In the genomic region with DNA sequence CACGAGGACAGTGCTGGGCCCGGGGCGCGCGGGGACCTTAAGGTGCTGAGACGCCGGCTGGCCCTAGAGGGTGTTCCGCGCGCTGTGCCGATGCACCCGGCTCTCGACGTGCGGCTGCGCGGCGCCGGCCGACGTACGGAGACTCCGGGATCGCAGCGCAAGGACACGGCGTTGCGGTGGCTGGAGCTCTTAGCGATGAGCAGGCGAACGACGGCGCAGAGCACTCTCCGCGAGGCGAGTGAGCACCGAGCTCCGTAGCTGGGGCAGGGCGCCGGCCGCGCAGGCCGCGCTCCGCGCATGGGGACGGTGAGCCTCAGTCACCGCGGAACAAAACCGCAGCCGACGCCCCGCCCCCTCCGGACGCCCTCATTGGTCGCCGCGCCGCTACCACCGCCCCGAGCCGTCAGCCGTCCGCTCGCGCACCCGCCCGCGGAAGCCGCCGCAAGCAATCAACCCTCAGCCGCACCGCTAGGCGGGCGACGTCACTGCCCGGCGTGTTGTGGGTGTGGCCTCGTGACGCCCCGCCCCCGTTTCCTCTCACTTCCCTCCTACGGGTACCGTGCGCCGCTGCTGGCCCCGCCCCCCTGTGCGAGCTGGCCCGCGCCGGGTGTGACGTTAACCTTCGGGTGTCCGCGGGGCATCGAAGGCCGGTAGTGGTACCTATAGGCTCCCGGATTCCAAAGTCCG, we compare ENCODE assay signal across 8 mouse cellular contexts. TPM values are rescaled to one million over a fixed set of nuclear protein-coding genes. Genes with fewer than 3 reads are reported as not detected.
DNase-seq lines count a peak whose midpoint lies in the region; ATAC-seq and TF ChIP-seq lines count a peak whose summit lies in the region.

Fam53a (minus strand) TSS at position 335 of the 687 bp plus-strand sequence.
Gm9903 (plus strand) TSS at position 625 of the 687 bp plus-strand sequence.

- no peak for TF ChIP-seq CTCF in C2C12 (IDR thresholded peaks at IDR 0.05; ENCODE audit: control insufficient read depth, insufficient read depth, insufficient read length)
- no peak for TF ChIP-seq CTCF in embryonic fibroblast, embryonic 13.5 days (IDR thresholded peaks at IDR 0.05; ENCODE audit: borderline replicate concordance, insufficient read depth, low read length)

- WGBS in heart, embryonic 10.5 days, result under 1% methylated on average over 99 of the region's 99 CpGs
- under 1% methylated on average over 99 of the region's 99 CpGs for WGBS in kidney, embryonic 15.5 days

- peak within 1 kb of the TSS; percentile 80 for H3K27ac ChIP-seq in embryonic fibroblast, embryonic 13.5 days (ENCODE audit: insufficient read depth, low read length)
- H3K27ac ChIP-seq in heart, embryonic 10.5 days, result peak within 1 kb of the TSS; percentile 95
- H3K27ac ChIP-seq in kidney, embryonic 15.5 days, result peak within 1 kb of the TSS; percentile 94

- peak within 1 kb of the TSS; percentile 98 for H3ac ChIP-seq in C2C12 (ENCODE audit: control insufficient read depth, insufficient read length, low read depth)

- peaks cover 32% of the 10 kb centered on the region for H3K79me3 ChIP-seq in C2C12 (ENCODE audit: low read depth)

- H3K4me2 ChIP-seq in kidney, embryonic 15.5 days, result peak within 1 kb of the TSS; percentile 82

- ATAC-seq in kidney, embryonic 15.5 days (replicated peaks; ENCODE audit: low FRiP score), result peak; percentile 96

- H3K79me2 ChIP-seq in C2C12 (ENCODE audit: control insufficient read depth, insufficient read depth), result peaks cover 45% of the 10 kb centered on the region

- peak; percentile 99 for TF ChIP-seq POLR2A in embryonic fibroblast, embryonic 13.5 days (IDR thresholded peaks at IDR 0.05; ENCODE audit: low read depth, low read length)

- no peaks in the 10 kb centered on the region for H3K9me3 ChIP-seq in heart, embryonic 10.5 days
- H3K9me3 ChIP-seq in kidney, embryonic 15.5 days (replicated peaks), result no peaks in the 10 kb centered on the region

- peak within 1 kb of the TSS; percentile 83 for H3K9ac ChIP-seq in kidney, embryonic 15.5 days

- no peaks in the 10 kb centered on the region for H3K36me3 ChIP-seq in C2C12 (ENCODE audit: control insufficient read depth, insufficient read depth)
- peaks cover 4% of the 10 kb centered on the region for H3K36me3 ChIP-seq in heart, embryonic 10.5 days
- H3K36me3 ChIP-seq in kidney, embryonic 15.5 days, result peaks cover under 1% of the 10 kb centered on the region; the same call in 1 of the 2 replicates

- no peaks in the 10 kb centered on the region for H3K27me3 ChIP-seq in C2C12 (ENCODE audit: control insufficient read depth, insufficient read depth, insufficient read length)
- no peaks in the 10 kb centered on the region for H3K27me3 ChIP-seq in heart, embryonic 10.5 days (ENCODE audit: insufficient read depth, poor library complexity, severe bottlenecking)
- no peaks in the 10 kb centered on the region for H3K27me3 ChIP-seq in kidney, embryonic 15.5 days

- peak; percentile 98 for DNase-seq in brain, adult 2 months (ENCODE audit: low read depth, low spot score)
- peak; percentile 99 for DNase-seq in heart, embryonic 10.5 days (ENCODE audit: low spot score)
- peak; percentile 100 for DNase-seq in liver
- DNase-seq in monocyte, adult 2 months (ENCODE audit: low read depth in 1 of 2, low spot score in 2 of 2), result peak; percentile 98 to 100
- DNase-seq in spleen, postnatal 14 days (ENCODE audit: low spot score in 2 of 2), result peak; percentile 100

- H3K4me1 ChIP-seq in embryonic fibroblast, embryonic 13.5 days (ENCODE audit: control insufficient read depth, insufficient read depth, low read length), result peaks cover 10% of the 10 kb centered on the region; the same call in 1 of the 2 replicates
- peaks cover 17% of the 10 kb centered on the region for H3K4me1 ChIP-seq in heart, embryonic 10.5 days
- peaks cover 17% of the 10 kb centered on the region for H3K4me1 ChIP-seq in kidney, embryonic 15.5 days

- H3K4me3 ChIP-seq in C2C12 (ENCODE audit: insufficient read depth, poor library complexity, severe bottlenecking), result peak within 1 kb of the TSS; percentile 71
- H3K4me3 ChIP-seq in embryonic fibroblast, embryonic 13.5 days (ENCODE audit: insufficient read depth, low read length), result peak within 1 kb of the TSS; percentile 70
- peak within 1 kb of the TSS; percentile 77 for H3K4me3 ChIP-seq in heart, embryonic 10.5 days
- peak within 1 kb of the TSS; percentile 84 for H3K4me3 ChIP-seq in kidney, embryonic 15.5 days (replicated peaks)

TF ChIP-seq in C2C12, 6 proteins besides CTCF, POLR2A, EP300 and RAD21:
- TF ChIP-seq MYOD1 (IDR thresholded peaks at IDR 0.05; ENCODE audit: control insufficient read depth, insufficient read length, low read depth), result no peak
- TF ChIP-seq MYOG (IDR thresholded peaks at IDR 0.05; ENCODE audit: control insufficient read depth, extremely low read depth, insufficient read length), result no peak
- TF ChIP-seq MAX (IDR thresholded peaks at IDR 0.05), result no peak
- no peak for TF ChIP-seq FOSL1 (IDR thresholded peaks at IDR 0.05; ENCODE audit: insufficient read depth, low read length, poor library complexity, severe bottlenecking)
- TF ChIP-seq CEBPB (IDR thresholded peaks at IDR 0.05; ENCODE audit: low read depth), result no peak

RNA-seq across cellular contexts. Expression of gene Fam53a, which starts in this region (rescaled TPM):
- polyA plus RNA-seq in C2C12 (2012; fragmentation: generic; extraction: Trizol), result 31.4 TPM
- polyA plus RNA-seq in embryonic fibroblast, embryonic 13.5 days (2011; ENCODE audit: insufficient read length, low read depth, missing spikeins), result 24.3 and 26.9 TPM in 2 replicates
- polyA plus RNA-seq in heart, embryonic 10.5 days (2016; fragmentation: Nextera tagmentation; extraction: Ambion mirVana), result 65.4 and 67.4 TPM in 2 replicates
- 54.5 and 60.4 TPM in 2 replicates for polyA plus RNA-seq in kidney, embryonic 15.5 days (2015; fragmentation: Nextera tagmentation; extraction: Ambion mirVana)

RNA-seq across cellular contexts. Expression of gene Gm9903, which starts in this region (rescaled TPM):
- polyA plus RNA-seq in C2C12 (2012; fragmentation: generic; extraction: Trizol), result 0.18 TPM
- polyA plus RNA-seq in embryonic fibroblast, embryonic 13.5 days (2011; ENCODE audit: insufficient read length, low read depth, missing spikeins), result 1.3 and 1.4 TPM in 2 replicates
- 0.79 and 1.2 TPM in 2 replicates for polyA plus RNA-seq in heart, embryonic 10.5 days (2016; fragmentation: Nextera tagmentation; extraction: Ambion mirVana)
- polyA plus RNA-seq in kidney, embryonic 15.5 days (2015; fragmentation: Nextera tagmentation; extraction: Ambion mirVana), result 0.36 and 0.79 TPM in 2 replicates

Comparison
In these comparisons a context has a peak if more than half of its experiments do, and no peak if none do; other contexts are left out.
1. Peak in every context shown above with its lines: DNase-seq, ATAC-seq, H3K4me3 ChIP-seq and H3K27ac ChIP-seq.